Mouse (Mus musculus) olfactory bulb, adult 2 months (tissue): ENCODE measurements around the gene Tpx2. TPM values are rescaled to one million over a fixed set of nuclear protein-coding genes. Genes with fewer than 3 reads are reported as not detected.

ENCODE experiments used
- H3K27ac ChIP-seq: fragments of 200-500 bp; 2 replicates; pipeline ENCODE4 v1.5.1; 2012; ENCODE audit warnings: low read depth, low read length; ENCODE audit not compliant: insufficient read depth
- H3K4me1 ChIP-seq: fragments of 200-500 bp; 2 replicates; pipeline ENCODE4 v1.6.1; 2012; ENCODE audit warnings: low read length; ENCODE audit not compliant: control insufficient read depth, insufficient read depth
- H3K4me3 ChIP-seq: fragments of 200-500 bp; 2 replicates; pipeline ENCODE4 v1.5.1; 2012; ENCODE audit warnings: mild to moderate bottlenecking, low read depth, low read length, moderate library complexity; ENCODE audit not compliant: insufficient read depth
- CTCF ChIP-seq: fragments of 200-500 bp; IDR thresholded peaks from 2 replicates; pipeline ENCODE4 v1.5.1; 2012; ENCODE audit warnings: low read depth, mild to moderate bottlenecking, low read length, moderate library complexity; ENCODE audit not compliant: insufficient read depth
- POLR2A ChIP-seq: fragments of 200-500 bp; IDR thresholded peaks from 2 replicates; pipeline ENCODE4 v1.6.1; 2012; ENCODE audit warnings: mild to moderate bottlenecking, low read depth, low read length, moderate library complexity; ENCODE audit not compliant: insufficient read depth
- WGBS: fragments of 180-500 bp; shearing (Covaris S2); methylation state at CpG from one replicate; pipeline ENCODE4 v1.1.7; 2018; 5-methylcytosine and 5-hydroxymethylcytosine counted together
- polyA plus RNA-seq: library from polyadenylated mRNA; stranded (reverse); fragments of >200 nt; gene quantifications from 2 replicates; pipeline ENCODE4 v1.2.4, GENCODE M21; 2012; ENCODE audit warnings: low replicate concordance; ENCODE audit not compliant: missing spikeins, insufficient read depth, insufficient read length

The Tpx2 gene
- polyA plus RNA-seq, 1 experiment: 120 TPM

- WGBS: 58% methylated on average over 5 of the region's 5 CpGs
- TF ChIP-seq CTCF (no peak), POLR2A (no peak)
- H3K27ac ChIP-seq: no peak overlapping the region
Measured at GRCm38 (mm10) chr2:152927371-152927770, 79.6 kb downstream of the Tpx2 start.

GRCm38 (mm10) chr2:152928219-152928987 lies 80.6 kb downstream of the Tpx2 start:
- TF ChIP-seq POLR2A (no peak), CTCF (no peak)
- Histone ChIP-seq H3K4me3 (no peak overlapping the region), H3K27ac (no peak overlapping the region), H3K4me1 (peaks cover 22% of the 10 kb centered on the region)
- WGBS: 70% methylated on average over 14 of the region's 14 CpGs

More at GRCm38 (mm10) chr2:152927371-152927770, 79.6 kb downstream of the Tpx2 start:
- Histone ChIP-seq H3K4me3 (no peak overlapping the region), H3K4me1 (peaks cover 15% of the 10 kb centered on the region)

GRCm38 (mm10) chr2:152928988-152929370 lies 81.2 kb downstream of the Tpx2 start:
- TF ChIP-seq POLR2A (no peak), CTCF (no peak)
- WGBS: 85% methylated on average over 3 of the region's 3 CpGs
- Histone ChIP-seq H3K27ac (no peak overlapping the region), H3K4me1 (peaks cover 22% of the 10 kb centered on the region), H3K4me3 (no peak overlapping the region)

DNA sequence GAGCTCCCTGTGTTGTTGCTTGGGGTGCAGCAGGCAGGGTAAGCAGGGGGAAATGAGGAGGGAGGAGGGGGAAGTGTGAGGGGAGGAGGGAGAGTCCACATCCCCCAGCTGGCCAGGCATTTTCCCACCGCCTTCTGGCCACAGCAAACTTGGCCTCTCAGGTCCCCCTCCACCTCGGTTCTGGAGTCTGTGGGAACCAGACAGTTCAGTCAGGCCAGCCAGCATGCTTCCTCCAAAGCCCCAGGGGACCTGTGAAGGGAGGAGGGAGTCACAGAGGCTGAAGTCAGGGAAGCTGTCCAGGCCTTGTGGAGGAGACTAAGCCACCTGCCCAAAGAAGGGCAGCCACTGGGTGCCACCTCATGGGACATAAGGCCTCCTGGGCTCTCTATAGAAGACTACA lies 82.5 kb downstream of the Tpx2 start:
- Histone ChIP-seq H3K27ac (no peak overlapping the region), H3K4me3 (no peak overlapping the region), H3K4me1 (peaks cover 19% of the 10 kb centered on the region)
- TF ChIP-seq CTCF (no peak), POLR2A (no peak)
- WGBS: 57% methylated on average over 2 of the region's 2 CpGs

DNA sequence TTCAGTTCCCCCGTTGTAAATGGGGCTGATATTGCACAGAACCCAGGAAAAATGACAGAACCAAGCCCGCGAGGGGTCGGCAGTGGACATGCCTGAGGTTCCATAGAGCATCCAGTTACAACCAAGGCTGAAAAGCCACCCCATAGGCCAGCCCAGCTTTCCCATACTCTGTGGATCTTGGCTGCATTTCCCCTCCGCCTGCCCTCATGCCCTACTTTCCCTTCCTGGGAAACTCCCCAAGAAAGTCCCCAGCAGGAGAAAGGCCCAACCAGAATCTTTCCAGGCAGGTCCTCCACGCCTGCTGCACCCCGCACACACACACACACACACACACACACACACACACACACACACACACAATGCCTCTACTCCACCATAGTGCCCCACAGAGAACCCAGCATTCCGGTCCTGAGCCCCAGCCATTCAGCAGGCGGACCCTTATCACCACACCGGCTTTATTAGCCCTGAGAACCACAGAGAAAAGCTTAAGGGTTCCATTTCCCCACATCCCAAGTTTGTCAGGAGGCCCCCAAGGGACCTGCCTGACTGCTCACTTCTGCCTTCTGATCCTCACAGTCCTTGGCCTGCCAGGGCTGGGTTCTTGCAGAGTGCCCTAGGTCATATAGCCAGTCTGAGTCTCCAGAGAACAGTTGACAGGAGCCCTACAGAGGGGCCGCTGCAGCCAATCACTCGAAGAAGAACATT lies 83.8 kb downstream of the Tpx2 start:
- Histone ChIP-seq H3K27ac (no peak overlapping the region), H3K4me3 (no peak overlapping the region), H3K4me1 (peaks cover 19% of the 10 kb centered on the region)
- TF ChIP-seq CTCF (no peak), POLR2A (no peak)
- WGBS: 70% methylated on average over 12 of the region's 12 CpGs

DNA sequence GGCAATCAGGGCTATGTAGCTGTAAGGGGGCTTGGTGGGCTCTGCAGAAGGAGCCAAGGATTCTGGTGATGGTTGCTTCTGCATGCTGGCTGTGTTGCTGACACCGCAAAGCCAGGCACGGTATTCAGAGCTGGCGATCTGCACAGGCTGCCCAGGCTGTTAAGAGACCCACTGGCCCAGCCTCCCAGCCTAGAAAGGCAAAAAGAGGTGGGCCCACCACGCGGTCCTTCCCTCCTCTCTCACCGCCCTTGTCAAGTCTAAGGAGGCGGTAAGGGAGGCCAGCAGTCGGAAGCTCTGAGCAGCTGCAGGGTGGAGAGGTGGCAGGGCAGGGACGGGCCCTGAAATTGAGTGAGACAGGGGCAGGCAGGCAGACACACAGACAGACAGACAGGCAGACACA lies 85.3 kb downstream of the Tpx2 start, which contains the start of gene Foxs1:
Gene Foxs1 (minus strand): TSS at position 161 of the 400 bp plus-strand sequence.
- no peak for TF ChIP-seq CTCF
- TF ChIP-seq POLR2A: no peak
- H3K4me3 ChIP-seq: no peak within 1 kb of the TSS
- no peak within 1 kb of the TSS for H3K27ac ChIP-seq
- WGBS: 26% methylated on average over 9 of the region's 9 CpGs
- H3K4me1 ChIP-seq: peaks cover 11% of the 10 kb centered on the region; the same call in 1 of the 2 replicates

DNA sequence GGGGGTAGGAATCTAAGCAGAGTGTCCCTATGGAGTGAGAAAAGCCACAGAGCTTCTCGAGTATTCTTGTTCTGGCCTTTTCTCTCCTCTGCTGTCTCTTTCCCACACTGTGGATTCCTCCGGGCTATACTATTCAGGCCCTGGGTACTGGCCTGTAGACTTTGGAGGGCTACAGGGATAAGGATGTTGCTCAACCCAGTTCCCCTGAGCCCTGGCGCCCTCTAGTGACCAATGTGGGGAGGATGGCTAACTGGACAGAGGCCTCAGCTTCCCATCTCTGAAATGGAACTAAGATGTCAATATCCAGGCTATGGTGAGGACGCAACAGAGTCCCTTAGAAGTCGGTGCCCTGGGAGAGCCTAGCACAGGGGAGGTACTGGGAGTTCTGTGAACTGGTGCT lies 85.8 kb downstream of the Tpx2 start:
- TF ChIP-seq POLR2A: no peak
- peak; percentile 14; the same call in 1 of the 2 replicates for TF ChIP-seq CTCF
- H3K4me1 ChIP-seq: peaks cover 7% of the 10 kb centered on the region; the same call in 1 of the 2 replicates
- H3K4me3 ChIP-seq: no peak overlapping the region
- no peak overlapping the region for H3K27ac ChIP-seq
- WGBS: 49% methylated on average over 5 of the region's 5 CpGs

DNA sequence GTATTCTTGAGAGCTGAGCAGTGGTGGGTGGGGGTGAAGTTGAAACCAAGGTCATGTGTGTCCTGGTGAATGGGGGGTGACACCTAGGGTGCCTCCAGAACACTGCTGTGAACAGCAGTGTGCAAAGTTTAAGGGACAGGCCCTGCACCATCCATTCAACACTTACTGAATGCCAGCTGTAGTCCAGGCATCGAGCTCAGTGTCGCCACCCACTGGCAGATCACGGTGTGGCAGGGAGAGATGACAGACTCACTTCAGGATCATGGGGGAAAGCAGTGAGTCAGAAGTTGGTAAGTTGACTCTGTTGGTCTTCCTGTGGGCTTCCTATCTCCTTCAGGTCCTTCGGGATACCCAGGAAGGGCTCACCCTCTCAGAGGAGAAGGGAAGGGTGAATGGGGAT lies 92.1 kb downstream of the Tpx2 start:
- WGBS: 20% methylated on average over 4 of the region's 4 CpGs
- Histone ChIP-seq H3K27ac (no peak overlapping the region), H3K4me1 (peaks cover 9% of the 10 kb centered on the region), H3K4me3 (no peak overlapping the region)
- TF ChIP-seq CTCF: peak; percentile 15; the same call in 1 of the 2 replicates
- no peak for TF ChIP-seq POLR2A

GRCm38 (mm10) chr2:152941106-152941505 lies 93.3 kb downstream of the Tpx2 start:
- WGBS: 70% methylated on average over 6 of the region's 6 CpGs
- Histone ChIP-seq H3K27ac (no peak overlapping the region), H3K4me3 (no peak overlapping the region), H3K4me1 (peaks cover 9% of the 10 kb centered on the region)
- TF ChIP-seq POLR2A (no peak), CTCF (no peak)
